Mouse (Mus musculus) adrenal gland, postnatal 4 days (tissue): ENCODE results near the gene Adamts12. TPM values are rescaled to one million over a fixed set of nuclear protein-coding genes. Genes with fewer than 3 reads are reported as not detected.

Source experiments
- DNase-seq, 2 experiments: peaks; one replicate each; pipeline ENCODE4 v3.0.0; 2021 to 2022; ENCODE audit warnings: low spot score in 2 of 2, mixed read lengths in 2 of 2
- long read RNA-seq, 2 experiments: library from polyadenylated mRNA; stranded (forward); transcript quantifications; one replicate each; pipeline ENCODE4 v2.0.0; 2021
- total RNA-seq, 2 experiments: library from RNA; stranded (reverse); gene quantifications; 2 replicates each; pipeline ENCODE4 v1.2.3; 2021

Adamts12 gene
- total RNA-seq: 10 to 100 TPM; 18.0 to 19.5 TPM
- long read RNA-seq, experiment 1: 0 reads
- long read RNA-seq, experiment 2, partial matches to known transcripts: 2 of 3 reads
- long read RNA-seq, experiment 2, other reads (novel, unspliced or antisense): 1 of 3 reads

GRCm38 (mm10) chr15:11064558-11065411, at the start of gene Adamts12:
Gene Adamts12 (plus strand): TSS chr15:11064790.
- DNase-seq: peak in 1 of 2 experiments; percentile 32

- no peak for DNase-seq
Measured at GRCm38 (mm10) chr15:11014931-11015330, 49.7 kb upstream of the Adamts12 start.

GRCm38 (mm10) chr15:11026801-11027561, 37.6 kb upstream of the Adamts12 start:
- DNase-seq: no peak

- no peak for DNase-seq
Measured at GRCm38 (mm10) chr15:11030188-11030587, 34.4 kb upstream of the Adamts12 start.

- DNase-seq: no peak
Measured at GRCm38 (mm10) chr15:11035947-11036474, 28.6 kb upstream of the Adamts12 start.

GRCm38 (mm10) chr15:11036535-11037375, 27.8 kb upstream of the Adamts12 start:
- no peak for DNase-seq

GRCm38 (mm10) chr15:11037376-11037695, 27.3 kb upstream of the Adamts12 start:
- DNase-seq: no peak

GRCm38 (mm10) chr15:11037711-11038110, 26.9 kb upstream of the Adamts12 start, which contains the start of gene Rxfp3:
Gene Rxfp3 (minus strand): TSS chr15:11037991.
- no peak for DNase-seq

- no peak for DNase-seq
Measured at GRCm38 (mm10) chr15:11038476-11038875, 26.1 kb upstream of the Adamts12 start.

- DNase-seq: no peak
Measured at GRCm38 (mm10) chr15:11040067-11040466, 24.5 kb upstream of the Adamts12 start.

GRCm38 (mm10) chr15:11041229-11041628, 23.4 kb upstream of the Adamts12 start:
- DNase-seq: no peak

GRCm38 (mm10) chr15:11042828-11043227, 21.8 kb upstream of the Adamts12 start:
- DNase-seq: no peak

- no peak for DNase-seq
Measured at GRCm38 (mm10) chr15:11053678-11054439, 10.7 kb upstream of the Adamts12 start.

- DNase-seq: no peak
Measured at GRCm38 (mm10) chr15:11054440-11055080, 10.0 kb upstream of the Adamts12 start.

- no peak for DNase-seq
Measured at GRCm38 (mm10) chr15:11062903-11063302, 1.7 kb upstream of the Adamts12 start.

- no peak for DNase-seq
Measured at GRCm38 (mm10) chr15:11064160-11064557, 431 bp upstream of the Adamts12 start.

GRCm38 (mm10) chr15:11065528-11066171, 1.1 kb downstream of the Adamts12 start:
- no peak for DNase-seq

GRCm38 (mm10) chr15:11066299-11066698, 1.7 kb downstream of the Adamts12 start:
- DNase-seq: no peak

- DNase-seq: no peak
Measured at GRCm38 (mm10) chr15:11067891-11068290, 3.3 kb downstream of the Adamts12 start.
